Mouse (Mus musculus) cerebral cortex, adult 2 months (tissue): ENCODE data around the gene Fto.

Experiments
- WGBS: fragments of 180-500 bp; shearing (Covaris S2); methylation state at CpG from one replicate; pipeline ENCODE4 v1.1.7; 2018; 5-methylcytosine and 5-hydroxymethylcytosine counted together

Gene Fto

DNA sequence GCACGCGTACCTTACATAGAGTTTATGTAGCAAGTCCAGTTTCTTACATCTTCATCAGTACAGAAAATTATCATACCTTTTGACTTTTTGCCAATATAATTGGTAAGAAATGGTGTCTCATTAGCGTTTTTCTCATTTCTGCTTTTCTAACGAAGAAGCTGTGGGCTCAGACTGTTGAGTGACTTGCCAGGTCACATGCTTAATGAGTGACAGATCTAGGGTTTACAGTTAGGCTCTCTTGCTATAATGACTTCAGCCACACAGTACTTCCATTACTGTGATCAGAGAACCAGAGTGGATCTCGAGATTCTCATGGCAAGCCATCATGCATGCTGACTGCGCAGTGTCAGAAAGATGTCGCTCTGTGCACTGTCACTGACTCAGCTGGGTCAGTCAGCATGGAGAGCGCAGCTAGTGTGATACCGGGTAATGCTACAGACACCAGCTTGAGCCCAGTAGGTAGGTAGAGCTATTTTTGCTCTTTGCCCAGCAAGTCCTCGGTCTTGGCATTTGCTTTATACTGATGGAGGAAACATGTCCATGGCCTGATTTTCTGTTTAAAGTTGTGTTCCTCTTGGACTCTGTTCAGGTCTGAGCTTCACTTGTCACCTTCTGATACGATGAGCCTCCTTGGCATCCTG is 188.8 kb downstream of the Fto start:
- WGBS: 79% methylated on average over 11 of the region's 11 CpGs

DNA sequence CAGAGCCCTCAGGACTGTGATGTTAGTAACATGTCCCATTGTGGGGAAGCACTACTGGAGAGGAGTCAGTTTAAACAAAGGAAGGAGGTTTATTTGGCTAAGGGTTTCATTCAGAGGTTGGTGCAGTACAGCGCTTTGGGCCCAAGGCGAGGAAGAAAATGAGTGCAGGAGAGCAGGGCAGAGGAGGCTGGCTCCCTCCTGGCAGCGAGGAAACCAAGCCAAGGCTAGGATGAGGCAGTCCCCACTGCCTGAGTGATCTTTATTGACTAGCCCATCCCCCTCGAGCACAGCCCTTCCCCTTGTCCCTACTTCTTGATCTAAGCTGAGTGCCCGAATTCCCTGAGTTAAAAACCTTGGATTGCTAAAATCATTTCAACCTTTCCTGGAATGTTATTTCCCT is 189.5 kb downstream of the Fto start:
- 76% methylated on average over 5 of the region's 5 CpGs for WGBS

DNA sequence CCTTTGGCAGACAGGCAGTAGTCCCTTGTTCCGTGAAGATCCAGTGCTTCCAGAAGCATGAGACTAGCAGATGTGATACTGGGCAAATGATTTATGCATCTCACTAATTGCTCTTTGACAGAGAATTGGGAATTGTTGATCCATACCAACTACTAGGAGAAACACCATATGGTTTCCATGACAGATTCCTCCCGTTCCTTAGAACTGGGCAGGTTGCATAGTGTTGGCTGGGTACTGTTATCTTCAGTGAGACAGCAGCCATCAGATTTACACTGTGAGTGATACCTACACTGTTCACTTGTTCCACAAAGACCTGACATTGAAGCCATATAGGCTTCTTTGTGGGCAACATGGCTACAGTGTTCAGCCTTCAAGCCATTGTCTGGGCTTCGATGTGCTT is 191.0 kb downstream of the Fto start:
- 77% methylated on average over 3 of the region's 3 CpGs for WGBS

DNA sequence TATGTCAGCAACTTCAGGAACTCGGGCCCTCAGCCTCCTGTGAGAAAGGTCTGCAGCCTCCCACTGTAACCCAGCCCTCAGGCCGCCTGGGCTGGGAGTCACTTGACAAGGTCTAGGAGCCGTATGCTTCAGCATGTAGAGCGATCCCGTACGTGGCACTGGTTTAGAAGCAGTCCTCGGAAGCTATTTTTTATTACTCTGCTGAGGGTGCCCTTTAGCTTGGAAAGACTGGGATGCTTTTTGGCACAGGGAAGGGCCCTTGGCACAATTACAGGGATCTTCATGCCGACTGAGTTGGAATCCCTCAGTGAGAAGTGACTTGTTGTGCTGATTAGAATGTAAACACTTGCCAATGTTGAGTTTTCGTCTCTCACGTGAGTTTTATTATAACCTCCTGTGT is 191.6 kb downstream of the Fto start:
- WGBS: 60% methylated on average over 10 of the region's 10 CpGs

DNA sequence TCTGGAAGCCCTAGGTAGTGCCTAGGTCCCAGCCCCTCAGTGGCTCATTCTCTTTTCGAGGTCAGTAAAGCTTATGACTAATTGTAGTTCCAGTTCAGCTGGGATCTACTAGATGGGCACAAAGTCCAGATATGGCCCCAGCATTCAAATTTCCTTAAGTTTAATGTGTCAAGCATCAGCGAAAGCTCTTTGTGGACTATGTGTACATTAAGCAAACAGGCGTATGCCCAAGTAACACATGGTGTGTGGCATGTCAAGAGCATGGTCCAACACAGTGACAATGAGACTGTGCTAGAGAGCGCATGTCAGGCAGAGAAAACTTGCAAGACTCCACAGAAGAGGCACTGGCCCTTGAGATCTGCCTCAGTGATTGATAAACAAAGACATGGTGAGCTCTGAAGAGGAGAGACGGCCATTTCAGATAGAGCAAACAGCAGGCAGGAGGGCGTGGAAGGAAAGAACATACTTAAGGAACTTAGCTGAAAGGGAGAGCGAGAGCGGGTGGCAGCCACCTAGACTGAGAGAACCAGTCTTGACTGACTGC is 192.2 kb downstream of the Fto start:
- WGBS: 95% methylated on average over 8 of the region's 8 CpGs

DNA sequence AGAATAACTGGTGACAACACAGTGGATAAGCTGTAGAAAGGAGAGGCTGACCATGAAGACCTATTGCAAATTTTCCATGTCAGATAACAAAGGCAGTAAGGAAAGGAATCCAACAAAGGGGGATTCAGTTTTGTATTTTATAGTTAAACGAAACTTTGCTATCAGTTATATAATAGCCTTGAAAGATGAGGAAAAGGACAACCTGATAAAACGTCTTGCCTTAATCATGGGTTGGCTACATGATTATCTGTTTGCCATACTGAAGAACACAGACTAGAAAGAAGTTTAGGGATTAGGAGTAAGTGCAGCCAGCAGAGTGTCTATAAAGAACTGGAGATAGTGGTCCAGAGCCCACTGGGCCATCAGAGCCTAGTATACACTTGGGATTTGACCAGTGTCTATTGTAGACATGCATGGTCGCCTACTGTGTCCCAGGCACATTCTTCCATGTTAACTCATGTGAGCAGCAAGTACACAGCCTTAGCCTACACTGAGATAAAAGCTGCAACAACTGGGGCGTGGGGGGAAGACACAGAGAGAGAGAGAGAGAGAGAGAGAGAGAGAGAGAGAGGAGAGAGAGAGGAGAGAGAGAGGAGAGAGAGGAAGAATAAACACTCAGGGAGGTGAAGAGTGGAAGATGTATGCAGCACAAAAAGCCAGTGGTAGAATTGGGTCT is 192.8 kb downstream of the Fto start:
- WGBS: 85% methylated on average over 4 of the region's 4 CpGs

DNA sequence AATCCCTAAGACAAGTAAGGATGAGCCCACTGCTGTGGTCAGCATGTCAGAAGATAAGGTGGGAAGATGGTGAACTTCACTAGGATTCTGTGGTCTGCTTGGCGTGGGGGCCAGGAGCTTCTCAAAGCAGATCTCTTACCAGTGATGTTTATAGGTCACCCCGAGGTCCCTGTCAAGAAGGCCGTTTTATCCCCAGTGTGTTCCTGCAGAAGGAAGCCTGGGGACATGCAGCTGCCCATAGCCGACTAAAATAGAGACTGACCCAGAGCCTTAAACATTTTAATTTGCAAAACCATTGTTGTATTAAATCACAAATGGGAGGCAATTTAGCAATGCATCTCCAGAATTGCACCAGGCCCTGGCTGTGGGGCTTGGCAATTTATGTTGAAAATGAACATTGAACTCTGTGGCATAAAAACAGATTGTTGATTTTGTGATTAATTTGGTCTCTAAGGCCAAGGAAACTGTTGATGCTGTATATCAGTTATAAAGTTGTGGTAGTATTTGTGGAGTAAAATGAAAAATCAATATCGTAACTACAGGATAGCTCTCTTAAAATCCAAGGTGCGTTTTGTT is 193.4 kb downstream of the Fto start:
- 83% methylated on average over 6 of the region's 6 CpGs for WGBS

DNA sequence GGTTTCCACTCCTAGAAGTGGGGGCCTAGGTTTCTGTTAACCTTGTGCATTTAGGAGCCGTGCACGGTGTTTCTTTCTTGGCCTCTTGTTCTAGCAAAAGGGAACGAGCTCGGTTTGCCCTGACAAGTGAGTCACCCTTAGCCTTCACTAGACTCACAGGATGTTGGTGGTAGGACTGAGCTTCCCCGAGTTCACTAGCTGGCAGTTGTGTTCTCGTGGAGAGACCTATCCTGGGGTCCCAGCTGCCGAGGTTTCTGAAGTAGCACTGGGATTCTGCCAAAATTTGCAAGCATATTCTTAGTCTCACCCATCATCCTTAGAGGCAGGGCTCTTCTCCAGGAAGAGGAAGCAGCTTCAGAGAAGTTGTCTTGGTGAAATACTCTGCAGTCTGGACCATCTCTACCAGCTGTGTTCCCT is 194.4 kb downstream of the Fto start:
- WGBS: 38% methylated on average over 7 of the region's 7 CpGs

DNA sequence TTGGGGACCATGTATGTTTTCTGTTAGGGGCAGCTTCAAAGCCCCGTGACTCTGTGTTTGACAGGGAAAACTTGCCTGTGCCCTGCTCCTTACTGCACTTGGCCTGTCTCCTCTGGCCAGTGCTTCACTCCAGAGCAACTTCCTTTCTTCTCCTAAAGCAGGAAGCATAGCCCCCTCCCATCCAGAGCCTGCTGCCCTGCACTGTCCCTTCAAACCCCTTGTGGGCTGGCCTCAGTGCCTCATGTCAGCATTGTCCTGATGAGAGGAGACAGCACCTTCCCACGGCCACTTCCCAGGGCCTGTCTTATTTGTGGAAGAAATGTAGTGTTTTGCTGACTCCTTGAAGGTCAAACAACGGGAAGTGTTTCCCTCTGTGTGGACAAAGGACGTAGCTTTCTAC is 195.0 kb downstream of the Fto start:
- 77% methylated on average over 4 of the region's 4 CpGs for WGBS

DNA sequence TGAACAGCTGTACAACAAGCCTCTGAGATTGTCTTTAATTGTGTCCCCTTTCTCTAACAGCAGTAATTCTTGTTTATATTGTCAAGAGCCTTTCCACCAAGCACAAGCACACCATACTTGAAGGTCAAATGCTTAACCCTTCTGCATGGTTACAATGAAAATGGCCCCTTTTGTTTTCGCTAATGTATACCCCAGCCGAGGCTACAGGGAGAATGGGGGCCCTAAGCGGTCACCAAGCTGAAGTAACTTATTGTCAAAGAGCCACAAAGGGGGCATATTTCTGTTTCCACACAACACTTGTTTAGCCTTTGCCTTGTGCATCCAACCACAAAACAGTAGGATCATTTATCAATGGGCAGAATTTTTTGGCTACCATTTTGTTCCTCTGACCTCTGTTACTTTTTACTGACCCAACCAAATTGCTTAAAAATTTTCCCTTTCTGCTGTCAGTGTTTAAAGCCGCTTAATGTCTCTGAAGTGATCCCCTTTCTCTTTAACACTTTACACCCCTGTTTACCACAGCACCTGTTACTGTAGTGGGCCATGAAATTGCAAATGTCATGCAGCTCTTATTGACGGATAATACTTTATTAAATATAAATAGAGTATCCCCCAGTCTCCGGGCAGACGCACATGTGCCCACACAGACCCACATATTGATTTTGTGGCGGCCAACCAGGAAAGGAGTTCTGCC is 196.0 kb downstream of the Fto start:
- WGBS: 78% methylated on average over 8 of the region's 8 CpGs

DNA sequence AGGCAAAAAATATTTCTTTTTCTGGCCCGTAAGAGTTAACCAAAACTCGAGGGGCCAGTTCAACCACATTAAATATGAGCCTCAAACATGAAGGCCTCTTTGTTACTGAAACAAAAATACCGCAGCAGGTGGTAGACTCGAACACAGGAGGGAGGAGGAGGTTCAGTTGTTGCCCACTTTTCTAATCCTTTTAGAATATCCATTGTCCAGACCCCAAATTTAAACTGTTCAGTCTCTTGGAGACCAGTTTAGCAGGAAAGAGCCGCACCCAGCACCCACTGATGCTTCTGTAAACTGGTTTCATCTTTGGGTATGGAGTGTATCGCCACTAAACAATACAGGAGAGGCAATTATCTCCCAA is 196.6 kb downstream of the Fto start:
- WGBS: 78% methylated on average over 6 of the region's 6 CpGs

DNA sequence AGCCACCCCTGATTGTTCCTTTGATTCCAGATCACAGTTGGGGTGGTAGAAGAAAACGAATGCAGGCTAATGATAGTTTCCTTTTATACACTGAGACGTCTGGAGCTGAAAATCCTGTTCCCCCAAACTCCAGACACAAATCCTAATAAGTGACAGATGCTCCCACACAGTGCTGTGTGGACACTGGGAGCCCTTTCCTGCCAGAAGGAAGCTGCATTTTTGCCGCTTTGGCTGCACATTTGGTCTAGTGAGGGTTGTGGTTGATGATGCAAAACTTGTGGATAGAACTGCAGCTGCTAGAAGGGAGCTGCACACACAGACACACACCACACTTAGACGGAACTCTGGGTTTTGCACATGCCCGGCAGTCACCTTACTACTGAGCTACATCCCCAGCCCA is 197.4 kb downstream of the Fto start:
- WGBS: 66% methylated on average over 5 of the region's 5 CpGs

DNA sequence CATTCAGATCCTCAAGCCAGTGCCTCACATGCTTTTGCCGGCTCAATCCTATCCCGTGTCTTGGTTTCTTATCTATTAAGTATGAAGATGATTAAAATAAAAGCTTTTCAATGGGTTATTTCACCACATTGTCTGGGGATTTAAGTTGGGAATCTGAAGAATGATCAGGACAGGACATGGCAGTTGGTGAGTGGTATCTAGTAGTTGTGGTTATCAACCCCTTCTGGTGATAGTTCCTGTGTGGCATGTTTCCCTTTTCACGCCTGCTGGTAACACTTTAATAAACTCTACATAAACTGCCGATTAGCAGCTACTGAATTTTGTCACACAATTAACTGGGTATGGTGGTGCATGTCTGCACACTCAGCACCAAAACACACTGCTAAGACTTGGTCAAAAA is 198.6 kb downstream of the Fto start:
- WGBS: 92% methylated on average over 4 of the region's 4 CpGs

DNA sequence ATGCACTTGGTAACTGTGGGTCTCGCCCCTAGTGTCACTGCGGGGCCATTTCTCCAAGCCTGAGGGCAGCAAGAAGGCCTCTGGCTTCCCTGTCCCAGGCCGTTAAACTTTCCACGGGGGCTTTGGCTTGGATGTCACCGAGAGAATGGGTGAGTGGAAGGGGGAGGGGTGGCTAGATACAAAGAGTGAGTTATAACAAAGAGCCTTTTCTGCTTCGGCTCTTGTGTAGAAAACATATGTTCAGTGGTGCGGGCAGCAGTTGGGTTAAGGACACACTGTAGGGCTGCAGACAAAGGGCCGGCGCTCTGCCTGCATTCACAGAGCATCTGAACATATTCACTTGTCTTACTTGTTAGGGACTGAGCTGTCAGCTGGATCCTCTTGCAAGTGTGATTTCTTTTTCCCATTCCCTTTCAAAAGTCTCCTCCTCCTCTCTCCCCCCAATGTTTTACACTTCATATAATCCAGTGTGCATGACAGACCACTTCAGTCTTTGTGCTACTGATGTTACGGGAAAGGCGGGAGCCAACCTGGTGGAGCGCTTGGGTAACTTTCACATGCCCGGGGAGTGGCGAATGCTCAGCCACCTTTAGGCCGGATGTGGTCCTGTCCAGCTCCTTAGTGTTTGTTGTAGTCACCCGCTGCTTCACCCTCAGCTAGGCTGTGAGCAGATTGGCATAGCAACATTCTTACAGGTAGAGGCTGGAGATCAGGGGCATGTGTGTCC is 201.6 kb downstream of the Fto start:
- WGBS: 76% methylated on average over 16 of the region's 16 CpGs

DNA sequence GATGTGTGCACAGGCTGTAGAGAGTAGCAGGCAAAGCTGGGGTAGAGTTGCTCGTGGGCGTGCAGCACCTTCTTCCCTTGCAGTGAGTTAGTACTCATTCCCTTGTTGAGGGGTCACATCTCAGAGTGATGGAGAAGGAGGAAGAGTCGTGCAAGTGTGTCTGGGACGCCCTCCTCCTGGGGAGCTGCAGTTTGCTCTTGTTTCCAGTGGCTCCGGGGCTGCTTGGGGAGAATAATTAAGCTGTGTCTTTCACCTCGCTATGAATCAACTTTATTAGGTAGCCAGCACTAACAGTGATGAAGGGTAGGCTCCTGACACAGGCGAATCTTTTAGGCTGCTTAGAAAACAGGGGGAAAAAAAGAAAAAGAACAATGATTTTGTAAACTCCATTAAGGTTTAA is 203.1 kb downstream of the Fto start:
- 71% methylated on average over 7 of the region's 7 CpGs for WGBS

DNA sequence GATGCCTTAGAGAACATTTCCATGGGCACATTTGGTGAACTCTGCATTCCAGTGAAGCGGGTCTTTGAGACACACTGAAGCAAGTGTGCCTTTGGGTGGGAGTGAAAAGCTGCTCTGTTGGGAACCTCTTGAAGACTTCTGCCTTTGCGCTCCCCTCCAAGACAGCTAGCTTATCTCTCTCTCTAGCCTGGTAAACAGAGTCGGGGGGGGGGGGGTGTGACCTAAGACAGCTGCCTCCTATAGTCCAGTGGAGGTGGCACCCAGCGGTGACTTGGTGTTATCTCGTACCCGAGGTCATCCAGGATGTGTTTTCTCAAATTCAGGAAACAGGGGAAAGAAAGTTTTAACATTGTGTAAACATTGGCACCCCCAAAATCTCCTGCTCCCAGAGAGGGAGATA is 204.8 kb downstream of the Fto start:
- 68% methylated on average over 6 of the region's 6 CpGs for WGBS

DNA sequence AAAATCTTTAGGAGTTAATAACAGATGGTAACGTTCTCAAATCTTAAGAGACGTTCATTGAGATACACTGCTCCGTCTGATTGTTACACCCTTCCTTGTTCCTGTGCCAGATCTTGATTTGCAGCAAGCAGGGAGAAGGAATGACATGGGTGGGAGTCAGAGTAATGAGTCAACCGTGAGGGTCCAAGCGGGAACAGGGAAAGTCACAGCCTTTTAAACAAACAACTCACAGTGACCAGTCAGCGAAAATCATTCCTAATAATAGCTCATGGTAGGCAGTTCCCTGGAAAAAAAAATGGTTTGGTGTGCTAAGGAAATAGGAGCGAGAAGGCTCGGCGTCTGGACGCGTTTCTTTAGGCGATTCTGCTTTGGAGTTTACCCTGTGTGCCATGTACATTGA is 208.9 kb downstream of the Fto start:
- 76% methylated on average over 12 of the region's 12 CpGs for WGBS

DNA sequence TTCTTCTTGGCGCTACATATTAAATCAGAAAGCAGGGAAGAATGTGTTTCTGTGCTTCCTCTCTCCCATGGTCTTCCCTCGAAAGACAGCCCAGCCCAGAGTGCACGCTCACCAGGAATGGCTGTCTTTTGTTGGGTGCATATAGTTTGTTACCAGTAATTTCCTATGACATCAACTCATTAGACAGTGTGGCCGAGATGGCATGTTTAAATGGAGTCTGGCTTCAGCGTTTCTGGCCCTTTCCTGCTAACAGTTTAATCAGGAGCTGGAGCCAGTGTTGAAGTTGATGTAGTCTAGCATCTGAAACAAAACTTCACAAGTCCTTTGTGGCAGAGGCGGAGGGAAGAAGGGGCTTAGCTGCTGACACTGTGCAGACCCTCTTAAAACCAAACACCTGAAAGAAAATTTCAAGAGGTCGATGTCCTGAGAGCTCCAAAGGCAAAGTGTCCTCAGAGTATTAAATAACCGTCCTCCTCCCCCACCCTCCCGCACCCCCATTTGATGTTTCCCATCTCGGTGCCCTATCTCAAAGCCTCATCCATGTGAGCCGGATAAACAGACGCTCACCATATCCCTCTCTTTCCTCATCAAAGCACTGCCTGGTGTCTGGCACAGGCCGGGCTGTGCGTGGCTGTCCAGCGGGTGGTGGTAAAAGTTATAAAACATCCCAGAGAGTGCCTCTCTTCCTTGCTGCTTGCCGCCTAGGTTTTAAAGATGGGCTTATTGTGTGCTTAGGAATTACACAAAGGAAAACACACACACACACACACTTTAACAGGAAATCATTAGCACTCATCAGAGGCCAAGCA is 210.9 kb downstream of the Fto start:
- WGBS: 83% methylated on average over 16 of the region's 16 CpGs

DNA sequence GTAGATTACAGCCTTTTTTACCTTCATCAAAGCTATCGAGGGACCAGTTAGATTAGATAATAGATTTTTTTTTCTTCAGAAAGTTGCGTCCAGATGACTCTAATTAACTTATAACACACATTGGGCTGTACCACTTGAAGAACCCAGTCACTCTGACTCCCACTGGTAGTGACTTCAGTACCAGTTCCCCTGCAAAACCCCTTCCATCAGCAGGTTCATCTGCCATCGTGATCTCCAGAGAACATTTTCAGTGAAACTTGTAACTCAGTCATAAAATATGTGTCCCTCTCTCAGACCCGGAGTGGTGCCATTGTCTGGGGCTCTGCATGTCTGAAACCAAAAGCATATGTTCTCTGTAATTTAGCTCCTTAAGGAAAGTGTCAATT is 211.5 kb downstream of the Fto start:
- 68% methylated on average over 4 of the region's 4 CpGs for WGBS

DNA sequence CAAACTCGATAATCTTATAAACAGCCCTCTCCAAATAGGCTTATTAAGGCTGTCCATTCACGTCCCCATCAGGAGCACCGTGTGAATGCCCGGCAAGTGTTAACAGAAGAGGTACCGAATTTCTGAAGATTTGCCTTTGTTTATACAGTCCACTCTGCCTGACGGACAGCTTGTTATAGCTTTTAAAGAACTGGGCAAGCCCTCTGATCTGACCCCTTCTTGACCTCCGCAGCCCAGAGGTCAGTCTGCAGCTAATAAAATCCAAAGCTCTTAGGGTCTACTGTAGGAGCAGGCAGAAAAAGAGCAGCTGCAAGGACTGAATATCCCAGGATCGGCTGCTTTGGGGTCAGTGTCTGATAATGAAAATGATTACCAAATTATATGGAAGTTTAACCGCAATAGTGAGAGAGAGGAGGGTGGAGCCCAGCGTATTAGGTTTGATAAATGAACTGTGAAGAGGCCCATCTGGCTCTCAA is 212.1 kb downstream of the Fto start:
- WGBS: 72% methylated on average over 10 of the region's 10 CpGs

DNA sequence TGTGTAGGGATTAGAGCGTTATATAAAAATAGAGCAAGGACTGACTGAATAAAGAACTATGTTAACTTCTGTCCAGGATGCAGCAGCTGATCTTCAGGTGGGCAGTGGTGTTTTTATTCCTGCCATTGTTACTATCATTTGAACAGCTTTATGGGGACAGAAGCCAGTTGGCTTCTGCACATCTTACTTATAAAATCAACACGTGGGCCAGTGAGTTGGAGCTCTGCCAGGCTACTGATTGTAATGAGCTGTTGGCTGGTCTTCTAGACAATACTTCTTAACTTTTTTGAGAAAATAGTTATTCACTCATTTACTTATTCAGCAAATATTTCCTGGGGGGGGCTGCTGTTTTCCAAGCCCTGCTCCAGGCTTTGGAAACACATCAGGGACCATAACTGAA is 215.6 kb downstream of the Fto start:
- WGBS: 39% methylated on average over 2 of the region's 2 CpGs
